Mouse (Mus musculus): ENCODE results near the gene Lhpp.

DNA sequence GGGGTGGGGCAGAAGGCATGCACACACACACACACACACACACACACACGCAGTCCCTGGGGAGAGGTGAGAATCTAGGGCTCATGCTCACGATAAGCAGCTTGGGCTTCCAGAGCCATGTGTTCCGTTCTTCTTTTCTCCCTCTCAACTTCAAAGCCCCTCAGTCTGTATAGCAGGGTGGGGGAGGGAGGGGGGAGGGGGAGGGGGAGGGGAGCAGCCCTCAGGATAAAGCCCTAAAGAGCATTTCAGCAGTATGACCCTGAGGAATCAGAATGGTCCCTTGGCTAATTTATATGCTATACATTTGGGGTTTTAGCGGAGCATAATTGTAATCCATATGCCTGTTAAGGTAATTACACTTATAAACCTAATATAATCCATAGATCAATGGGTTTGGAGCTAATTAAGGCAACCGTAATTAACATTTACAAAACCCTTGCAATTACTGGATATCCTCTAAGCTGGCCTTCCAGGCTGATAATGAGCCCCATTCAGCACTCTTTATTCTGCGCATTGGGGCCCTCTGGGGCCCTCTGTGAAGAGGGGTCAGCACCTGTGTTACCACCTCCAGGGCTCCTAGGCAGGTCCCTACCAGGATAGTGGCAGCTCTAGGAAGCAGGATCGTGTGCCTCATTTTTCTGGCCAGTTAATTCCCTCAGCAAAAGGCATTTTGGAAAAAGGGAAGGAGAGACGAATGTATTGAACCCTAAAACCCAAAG, 55.4 kb downstream of the Lhpp start:
- TF ChIP-seq CTCF (IDR thresholded peaks at IDR 0.05; ENCODE audit: extremely low read depth, insufficient read length, insufficient replicate concordance, low read depth, low read length) = no peak
- TF ChIP-seq POLR2A (IDR thresholded peaks at IDR 0.05; ENCODE audit: low read depth, low read length) = no peak

Measured in small intestine, adult 2 months (tissue).